Mouse (Mus musculus): ENCODE data around the gene Slc30a9. TPM values are rescaled to one million over a fixed set of nuclear protein-coding genes. Genes with fewer than 3 reads are reported as not detected.

Gene Slc30a9
- polyA plus RNA-seq (2015; fragmentation: Nextera tagmentation; extraction: Ambion mirVana) = 155 and 160 TPM in 2 replicates

DNA sequence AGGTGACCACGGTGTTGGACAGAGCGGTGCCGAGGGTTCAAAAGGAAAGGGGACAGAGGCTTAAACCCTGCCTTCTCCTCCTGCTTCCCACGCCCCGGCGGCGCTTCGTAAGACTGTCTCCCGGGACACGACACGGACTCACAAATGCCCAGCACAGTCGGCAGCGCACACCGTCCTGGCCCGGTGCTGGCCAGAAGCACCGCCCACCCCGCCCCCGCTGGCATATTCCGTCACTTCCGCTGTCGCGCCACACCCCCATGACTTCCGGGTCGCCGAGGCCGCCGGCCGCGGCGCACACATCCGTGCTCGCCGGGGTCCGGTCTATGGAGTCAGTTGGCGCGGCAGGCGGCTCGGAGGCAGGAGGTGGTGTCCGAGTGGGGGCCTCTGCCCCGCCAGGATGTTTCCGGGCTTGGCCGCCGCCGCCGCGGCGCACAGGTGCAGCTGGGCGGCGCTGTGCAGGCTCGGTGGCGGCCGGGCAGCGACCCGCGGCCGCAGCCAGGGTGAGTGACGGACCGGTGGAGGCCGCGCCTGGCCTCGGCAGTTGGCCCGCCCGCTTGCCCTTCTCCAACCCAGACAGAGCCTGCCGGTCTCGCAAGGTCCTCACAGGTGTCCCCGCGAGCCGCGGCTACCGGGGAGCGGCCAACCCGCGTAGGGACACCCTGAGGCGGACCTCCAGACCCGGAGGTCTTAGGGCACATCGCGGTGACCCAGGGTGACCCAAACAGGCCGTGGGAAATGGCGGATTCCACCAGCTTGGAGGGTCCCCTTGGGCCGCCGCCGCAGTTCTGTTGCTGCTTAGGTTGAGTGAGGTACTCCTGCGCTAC lies at the start of gene Slc30a9:
Gene Slc30a9, plus strand, starts transcription at position 258 of the 824 bp plus-strand sequence.
- peak within 1 kb of the TSS; percentile 74 for H3K27ac ChIP-seq (replicated peaks)
- peak within 1 kb of the TSS; percentile 75 for H3K4me2 ChIP-seq (replicated peaks)
- H3K4me3 ChIP-seq = peak within 1 kb of the TSS; percentile 100
- peaks cover 27% of the 10 kb centered on the region for H3K4me1 ChIP-seq
- H3K27me3 ChIP-seq = no peaks in the 10 kb centered on the region
- WGBS = under 1% methylated on average over 83 of the region's 83 CpGs
- H3K9ac ChIP-seq (replicated peaks) = peak within 1 kb of the TSS; percentile 97
- no peaks in the 10 kb centered on the region for H3K36me3 ChIP-seq
- H3K9me3 ChIP-seq = no peaks in the 10 kb centered on the region
- ATAC-seq (replicated peaks) = peak; percentile 97

DNA sequence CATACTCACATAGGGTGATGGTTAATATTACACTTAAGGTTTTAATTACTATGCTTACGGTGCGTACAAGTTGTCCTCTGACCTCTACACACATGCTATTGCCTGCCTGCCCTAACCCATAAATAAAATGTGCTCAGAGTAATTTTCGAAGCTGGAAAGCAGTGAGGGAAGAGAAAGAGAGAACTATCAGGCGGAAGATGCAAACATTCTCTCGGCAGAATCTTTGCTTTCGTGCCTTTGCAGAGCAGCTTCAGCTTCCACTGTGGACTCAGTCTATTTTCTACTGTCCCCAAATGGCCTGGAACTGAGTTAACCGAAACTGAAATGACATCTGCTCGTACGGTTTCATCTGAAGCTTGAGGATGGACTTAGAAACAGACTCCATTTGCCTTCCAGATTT lies 48.3 kb upstream of the Slc30a9 start:
- Histone ChIP-seq H3K27me3 (no peaks in the 10 kb centered on the region), H3K27ac (replicated peaks) (no peak overlapping the region), H3K36me3 (peaks cover 4% of the 10 kb centered on the region; the same call in 1 of the 2 replicates), H3K9ac (replicated peaks) (no peak overlapping the region), H3K4me2 (replicated peaks) (no peak overlapping the region), H3K4me1 (peaks cover 21% of the 10 kb centered on the region), H3K9me3 (no peaks in the 10 kb centered on the region), H3K4me3 (no peak overlapping the region)
- ATAC-seq (replicated peaks) = no peak
- WGBS = 90% methylated on average over 9 of the region's 9 CpGs

DNA sequence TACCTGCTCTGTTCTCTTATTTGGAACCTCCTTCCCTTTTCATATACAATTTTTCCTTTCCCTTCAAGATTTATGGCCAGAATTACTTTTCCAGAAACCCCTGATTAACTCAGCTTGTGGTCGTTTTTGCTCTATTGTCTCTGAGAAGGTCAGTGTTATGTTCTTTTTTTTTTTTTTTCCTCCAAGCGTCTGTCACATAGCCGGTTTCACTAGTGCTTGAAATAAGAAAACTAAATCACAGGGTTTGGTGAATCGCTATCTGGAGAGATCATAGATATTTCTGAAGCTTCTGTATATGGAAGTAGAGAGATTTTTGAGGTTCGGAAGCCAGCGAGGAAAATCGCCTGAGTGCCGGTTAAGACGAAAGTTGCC lies 46.6 kb upstream of the Slc30a9 start:
- Histone ChIP-seq H3K9ac (replicated peaks) (peak overlapping the region; percentile 42), H3K9me3 (no peaks in the 10 kb centered on the region), H3K4me1 (peaks cover 25% of the 10 kb centered on the region), H3K27me3 (no peaks in the 10 kb centered on the region), H3K27ac (replicated peaks) (no peak overlapping the region), H3K4me2 (replicated peaks) (peak overlapping the region; percentile 57), H3K36me3 (peaks cover 19% of the 10 kb centered on the region), H3K4me3 (peak overlapping the region; percentile 63)
- ATAC-seq (replicated peaks) = no peak; the same call in 1 of the 2 replicates
- 0% methylated on average over 9 of the region's 9 CpGs for WGBS

DNA sequence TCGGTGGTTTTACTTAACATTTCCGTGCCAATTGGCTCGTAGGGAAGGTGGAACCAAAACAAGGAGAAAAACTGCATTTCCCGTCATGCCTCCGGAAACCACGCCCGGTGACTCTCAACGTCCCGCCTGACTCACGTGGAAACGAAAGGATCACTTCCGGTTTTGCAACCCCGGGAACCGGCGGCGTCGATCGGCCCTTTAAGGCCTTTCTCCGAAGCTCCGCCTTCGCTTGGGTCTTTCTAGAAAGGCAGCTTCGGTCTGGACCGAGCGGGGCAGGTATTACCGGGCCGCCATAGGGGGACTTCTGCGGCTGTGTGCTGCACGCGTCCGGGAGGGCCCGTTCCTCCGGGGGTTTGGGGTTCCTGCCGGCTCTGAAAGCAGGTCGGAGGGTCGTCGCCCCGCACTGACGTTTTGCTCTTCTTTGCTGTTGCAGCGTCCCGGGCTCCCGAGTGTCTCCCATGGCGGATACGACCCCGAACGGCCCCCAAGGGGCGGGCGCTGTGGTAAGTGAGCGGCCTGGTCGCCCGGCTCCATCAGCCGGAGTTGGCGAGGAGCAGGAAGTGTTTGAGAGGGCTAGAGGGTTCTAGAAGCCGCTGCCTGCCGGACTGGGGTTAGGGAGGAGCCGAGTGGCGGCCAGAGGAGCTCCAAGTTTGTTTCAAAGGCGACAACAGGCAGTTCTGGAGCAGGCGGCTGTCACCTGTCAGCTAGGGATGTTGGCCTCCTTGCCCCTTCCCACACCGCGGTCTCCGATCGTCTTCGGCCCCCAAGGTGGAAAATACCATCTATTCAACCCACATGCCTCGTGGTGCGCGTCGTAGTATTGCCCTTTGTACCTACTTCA lies 46.0 kb upstream of the Slc30a9 start, which contains the start of gene Tmem33:
Gene Tmem33, plus strand, starts transcription at position 35 of the 841 bp plus-strand sequence.
- under 1% methylated on average over 67 of the region's 67 CpGs for WGBS
- Histone ChIP-seq H3K4me1 (peaks cover 25% of the 10 kb centered on the region), H3K4me3 (peak within 1 kb of the TSS; percentile 63), H3K27ac (replicated peaks) (peak within 1 kb of the TSS; percentile 90), H3K4me2 (replicated peaks) (peak within 1 kb of the TSS; percentile 57), H3K9ac (replicated peaks) (peak within 1 kb of the TSS; percentile 69), H3K27me3 (no peaks in the 10 kb centered on the region), H3K36me3 (peaks cover 25% of the 10 kb centered on the region), H3K9me3 (no peaks in the 10 kb centered on the region)
- ATAC-seq (replicated peaks) = peak; percentile 93

DNA sequence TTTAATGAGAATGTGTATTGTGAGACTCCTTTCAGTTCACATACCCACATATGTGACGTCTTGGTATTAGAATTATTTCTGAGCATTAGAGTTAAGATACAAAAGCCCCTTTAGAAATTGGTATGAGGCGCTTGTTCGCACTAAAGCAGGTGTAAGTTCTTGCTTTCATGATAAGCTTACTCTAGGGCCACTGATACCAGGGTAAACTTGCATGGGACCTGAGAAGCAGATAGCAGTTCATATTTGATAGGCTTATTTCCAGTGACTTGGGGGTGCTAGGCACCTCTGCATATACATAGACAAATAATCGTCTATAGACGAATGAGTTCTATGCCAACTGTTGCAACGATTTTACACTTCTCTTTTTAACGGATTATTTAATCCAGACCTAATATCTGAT lies 43.8 kb upstream of the Slc30a9 start:
- no peak overlapping the region for H3K9ac ChIP-seq (replicated peaks)
- H3K4me2 ChIP-seq (replicated peaks) = no peak overlapping the region
- H3K4me3 ChIP-seq = no peak overlapping the region
- no peak overlapping the region for H3K27ac ChIP-seq (replicated peaks)
- no peaks in the 10 kb centered on the region for H3K9me3 ChIP-seq
- peaks cover 25% of the 10 kb centered on the region for H3K4me1 ChIP-seq
- H3K36me3 ChIP-seq = peaks cover 44% of the 10 kb centered on the region
- ATAC-seq (replicated peaks) = no peak
- no peaks in the 10 kb centered on the region for H3K27me3 ChIP-seq
- WGBS = 87% methylated on average over 7 of the region's 7 CpGs

DNA sequence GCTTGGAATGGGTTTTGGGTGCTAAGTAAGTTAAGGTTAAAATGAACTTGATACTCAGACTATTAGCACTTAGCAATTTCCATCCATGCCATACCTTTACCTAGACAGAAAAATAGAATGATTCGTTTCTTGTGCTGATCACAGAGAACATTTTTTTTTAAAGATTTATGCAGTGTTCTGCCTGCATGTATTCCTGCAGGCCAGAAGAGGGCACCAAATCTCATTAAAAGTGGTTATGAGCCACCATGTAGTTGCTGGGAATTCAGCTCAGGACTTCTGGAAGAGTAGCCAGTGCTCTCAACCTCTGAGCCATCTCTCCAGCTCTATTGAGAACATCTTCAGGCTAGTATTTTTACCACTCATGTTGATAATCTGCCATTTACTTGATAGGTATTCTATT lies 40.6 kb upstream of the Slc30a9 start:
- ATAC-seq (replicated peaks) = no peak
- 92% methylated on average over 1 of the region's 1 CpGs for WGBS
- Histone ChIP-seq H3K4me1 (peaks cover 21% of the 10 kb centered on the region), H3K27me3 (no peaks in the 10 kb centered on the region), H3K4me2 (replicated peaks) (no peak overlapping the region), H3K9ac (replicated peaks) (no peak overlapping the region), H3K27ac (replicated peaks) (no peak overlapping the region), H3K36me3 (peaks cover 59% of the 10 kb centered on the region), H3K4me3 (no peak overlapping the region), H3K9me3 (no peaks in the 10 kb centered on the region)

DNA sequence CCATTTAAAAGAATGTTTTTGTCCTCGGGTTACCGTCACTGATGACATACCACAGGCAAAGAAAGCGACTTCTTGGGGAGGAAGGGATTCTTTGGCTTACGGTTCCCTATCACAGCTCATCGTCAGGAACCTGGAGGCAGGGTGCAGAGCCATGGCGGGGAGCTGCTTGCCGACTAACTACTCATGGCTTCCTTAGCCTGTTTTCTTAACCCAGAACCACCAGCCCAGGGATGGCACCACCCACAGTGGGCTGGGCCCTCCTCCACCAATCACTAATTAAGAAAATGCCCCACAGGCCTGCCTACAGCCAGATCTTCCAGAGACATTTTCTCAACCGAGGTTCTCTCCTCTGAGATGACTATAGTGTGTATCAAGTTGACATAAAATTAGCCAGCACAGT lies 37.4 kb upstream of the Slc30a9 start:
- Histone ChIP-seq H3K4me3 (no peak overlapping the region), H3K36me3 (peaks cover 46% of the 10 kb centered on the region), H3K9ac (replicated peaks) (no peak overlapping the region), H3K9me3 (no peaks in the 10 kb centered on the region), H3K27me3 (no peaks in the 10 kb centered on the region), H3K4me1 (no peaks in the 10 kb centered on the region), H3K27ac (replicated peaks) (no peak overlapping the region), H3K4me2 (replicated peaks) (no peak overlapping the region)
- 89% methylated on average over 8 of the region's 8 CpGs for WGBS
- ATAC-seq (replicated peaks) = no peak

DNA sequence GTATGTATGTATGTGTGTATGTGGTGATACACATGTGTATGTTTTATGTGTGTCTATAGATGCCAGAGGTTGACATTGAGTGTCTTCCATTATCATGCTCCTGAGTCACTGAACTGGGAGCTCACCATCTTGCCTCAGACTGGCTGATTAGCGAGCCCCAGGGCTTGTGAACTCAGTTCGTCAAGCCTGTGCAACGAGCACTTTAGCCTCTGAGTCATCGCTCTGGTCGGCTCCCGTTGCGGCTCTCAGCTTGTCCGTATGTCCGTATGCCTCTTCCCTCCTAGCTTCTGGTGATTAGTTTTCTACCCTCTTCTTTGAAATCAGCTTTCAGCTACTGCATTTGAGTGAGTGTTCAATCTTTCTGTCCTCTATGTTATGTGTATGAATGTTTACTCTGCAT lies 27.3 kb upstream of the Slc30a9 start:
- WGBS = 94% methylated on average over 9 of the region's 9 CpGs
- Histone ChIP-seq H3K4me3 (no peak overlapping the region), H3K4me2 (replicated peaks) (no peak overlapping the region), H3K9ac (replicated peaks) (no peak overlapping the region), H3K36me3 (peaks cover 32% of the 10 kb centered on the region), H3K4me1 (no peaks in the 10 kb centered on the region), H3K9me3 (no peaks in the 10 kb centered on the region), H3K27me3 (no peaks in the 10 kb centered on the region), H3K27ac (replicated peaks) (no peak overlapping the region)
- no peak for ATAC-seq (replicated peaks)

DNA sequence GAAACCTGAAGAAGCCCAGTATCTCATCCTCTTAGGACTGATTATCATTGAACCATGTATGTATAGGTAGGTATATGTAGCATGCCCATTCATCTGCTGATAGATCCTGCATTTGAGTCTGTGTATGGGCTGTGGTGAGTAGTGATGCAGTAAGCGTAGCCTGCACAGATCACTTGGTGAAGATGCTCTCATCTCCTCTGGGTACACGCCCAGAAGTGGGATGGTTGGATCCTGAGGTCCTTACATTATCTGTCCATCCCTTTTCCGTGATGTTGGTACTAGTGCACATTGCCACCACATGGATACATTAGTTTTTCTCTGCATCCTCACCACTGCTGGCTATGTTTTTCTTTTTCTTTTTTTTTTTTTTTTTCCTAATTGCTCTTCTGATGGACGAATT lies 26.9 kb upstream of the Slc30a9 start:
- Histone ChIP-seq H3K9ac (replicated peaks) (no peak overlapping the region), H3K27me3 (no peaks in the 10 kb centered on the region), H3K27ac (replicated peaks) (no peak overlapping the region), H3K4me1 (no peaks in the 10 kb centered on the region), H3K4me3 (no peak overlapping the region), H3K36me3 (peaks cover 36% of the 10 kb centered on the region), H3K4me2 (replicated peaks) (no peak overlapping the region), H3K9me3 (no peaks in the 10 kb centered on the region)
- no peak for ATAC-seq (replicated peaks)
- 94% methylated on average over 4 of the region's 4 CpGs for WGBS

DNA sequence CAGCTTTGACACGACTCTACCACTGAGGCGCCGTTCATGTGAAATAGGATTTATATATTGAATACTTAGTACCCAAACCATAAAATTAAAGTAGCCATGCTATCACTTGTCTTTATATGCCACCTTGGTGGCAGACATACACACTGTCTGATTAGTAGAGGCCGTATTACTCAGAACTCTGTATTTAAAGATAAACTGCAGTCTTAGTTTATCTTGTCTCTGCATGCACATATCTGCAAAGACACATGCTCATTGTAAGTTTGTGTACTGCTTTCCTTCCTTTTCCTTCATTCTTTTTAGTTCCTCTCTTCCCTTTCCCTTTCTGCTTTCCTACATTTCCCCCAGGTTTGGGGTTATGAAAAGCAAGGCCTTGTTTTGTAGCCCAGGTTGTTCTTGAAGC lies 26.4 kb upstream of the Slc30a9 start:
- H3K27ac ChIP-seq (replicated peaks) = no peak overlapping the region
- no peaks in the 10 kb centered on the region for H3K9me3 ChIP-seq
- no peak for ATAC-seq (replicated peaks)
- no peaks in the 10 kb centered on the region for H3K4me1 ChIP-seq
- no peak overlapping the region for H3K4me3 ChIP-seq
- peaks cover 41% of the 10 kb centered on the region for H3K36me3 ChIP-seq
- WGBS = 97% methylated on average over 4 of the region's 4 CpGs
- H3K9ac ChIP-seq (replicated peaks) = no peak overlapping the region
- no peak overlapping the region for H3K4me2 ChIP-seq (replicated peaks)
- H3K27me3 ChIP-seq = no peaks in the 10 kb centered on the region

DNA sequence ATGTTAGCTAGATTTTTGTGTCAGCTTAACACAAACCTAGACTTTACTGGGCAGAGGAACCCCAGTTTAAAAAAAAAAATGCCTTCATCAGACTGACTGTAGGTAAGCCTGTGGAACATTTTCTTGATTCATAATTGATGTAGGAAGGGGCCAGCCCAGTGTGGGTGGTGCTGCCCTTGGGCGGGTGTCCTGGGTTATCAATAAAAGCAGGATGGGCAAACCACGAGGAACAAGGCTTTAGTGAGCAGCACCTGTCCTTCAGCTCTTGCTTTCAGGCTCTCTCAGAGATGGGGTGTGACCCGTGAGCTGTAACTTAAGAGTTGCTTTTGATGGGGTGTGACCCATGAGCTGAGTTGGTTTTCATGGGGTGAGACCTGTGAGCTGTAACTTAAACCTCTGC lies 11.7 kb upstream of the Slc30a9 start:
- H3K27ac ChIP-seq (replicated peaks) = no peak overlapping the region
- no peak overlapping the region for H3K4me3 ChIP-seq
- H3K9ac ChIP-seq (replicated peaks) = no peak overlapping the region
- no peak for ATAC-seq (replicated peaks)
- H3K4me1 ChIP-seq = no peaks in the 10 kb centered on the region
- WGBS = 81% methylated on average over 3 of the region's 3 CpGs
- H3K36me3 ChIP-seq = peaks cover 7% of the 10 kb centered on the region; the same call in 1 of the 2 replicates
- no peaks in the 10 kb centered on the region for H3K9me3 ChIP-seq
- H3K4me2 ChIP-seq (replicated peaks) = no peak overlapping the region
- H3K27me3 ChIP-seq = no peaks in the 10 kb centered on the region

DNA sequence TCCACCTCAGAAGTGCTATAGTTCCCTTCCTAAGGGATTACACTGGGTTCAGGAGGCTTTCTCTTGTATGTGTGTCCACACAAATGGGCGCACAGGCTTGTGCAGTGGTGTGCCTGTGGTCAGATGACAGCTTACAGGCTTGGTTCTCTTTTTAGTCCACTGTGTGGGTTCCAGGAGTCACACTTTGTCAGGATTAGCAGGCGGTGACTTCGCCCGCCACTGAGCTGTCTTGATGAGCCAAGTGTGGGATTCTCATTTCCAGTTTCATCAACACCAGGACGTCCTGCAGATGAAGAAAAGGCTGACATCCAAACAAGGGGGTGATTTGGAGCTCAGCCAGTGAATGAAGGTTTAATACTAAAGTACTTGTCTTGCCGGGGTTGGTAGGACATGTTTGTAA lies 11.1 kb upstream of the Slc30a9 start:
- Histone ChIP-seq H3K4me1 (no peaks in the 10 kb centered on the region), H3K27ac (replicated peaks) (no peak overlapping the region), H3K9me3 (no peaks in the 10 kb centered on the region), H3K4me3 (no peak overlapping the region), H3K36me3 (peaks cover 4% of the 10 kb centered on the region; the same call in 1 of the 2 replicates), H3K9ac (replicated peaks) (no peak overlapping the region), H3K4me2 (replicated peaks) (no peak overlapping the region), H3K27me3 (no peaks in the 10 kb centered on the region)
- WGBS = 84% methylated on average over 6 of the region's 6 CpGs
- no peak for ATAC-seq (replicated peaks)
